Mouse (Mus musculus) layer of hippocampus, adult 9-11 months (tissue): ENCODE measurements at regions not wholly inside any gene's neighbourhood (a gene's known extent, or its start where the extent isn't known, plus 50 kb on each side); places are given as distances from the start of the nearest gene placed in this dataset.

Source experiments
- DNase-seq: peaks from one replicate; pipeline ENCODE4 v3.0.0; 2022

DNA sequence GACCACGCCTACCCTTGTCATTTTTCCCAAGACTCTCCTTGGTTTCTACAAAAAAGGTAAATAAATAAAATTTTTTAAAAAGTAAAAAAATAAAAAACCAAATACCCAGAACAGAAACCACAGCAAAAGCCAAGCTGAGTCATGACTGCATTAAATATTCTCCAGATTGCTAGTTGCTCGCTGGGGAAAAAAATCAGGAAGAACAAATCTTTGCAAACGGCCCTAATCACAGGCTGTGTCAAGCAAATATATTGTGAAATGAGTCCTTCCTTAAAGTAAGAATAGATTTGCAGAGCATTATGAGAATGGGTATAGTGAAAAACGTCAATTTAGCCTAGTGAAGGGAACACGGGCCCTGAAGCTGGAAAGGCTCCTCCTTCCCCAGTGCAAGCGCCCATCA, 86.6 kb upstream of the Pitrm1 start:
- peak; percentile 12 for DNase-seq

- DNase-seq: no peak
Measured at GRCm38 (mm10) chr13:6465911-6466419, 82.0 kb upstream of the Pitrm1 start.

DNA sequence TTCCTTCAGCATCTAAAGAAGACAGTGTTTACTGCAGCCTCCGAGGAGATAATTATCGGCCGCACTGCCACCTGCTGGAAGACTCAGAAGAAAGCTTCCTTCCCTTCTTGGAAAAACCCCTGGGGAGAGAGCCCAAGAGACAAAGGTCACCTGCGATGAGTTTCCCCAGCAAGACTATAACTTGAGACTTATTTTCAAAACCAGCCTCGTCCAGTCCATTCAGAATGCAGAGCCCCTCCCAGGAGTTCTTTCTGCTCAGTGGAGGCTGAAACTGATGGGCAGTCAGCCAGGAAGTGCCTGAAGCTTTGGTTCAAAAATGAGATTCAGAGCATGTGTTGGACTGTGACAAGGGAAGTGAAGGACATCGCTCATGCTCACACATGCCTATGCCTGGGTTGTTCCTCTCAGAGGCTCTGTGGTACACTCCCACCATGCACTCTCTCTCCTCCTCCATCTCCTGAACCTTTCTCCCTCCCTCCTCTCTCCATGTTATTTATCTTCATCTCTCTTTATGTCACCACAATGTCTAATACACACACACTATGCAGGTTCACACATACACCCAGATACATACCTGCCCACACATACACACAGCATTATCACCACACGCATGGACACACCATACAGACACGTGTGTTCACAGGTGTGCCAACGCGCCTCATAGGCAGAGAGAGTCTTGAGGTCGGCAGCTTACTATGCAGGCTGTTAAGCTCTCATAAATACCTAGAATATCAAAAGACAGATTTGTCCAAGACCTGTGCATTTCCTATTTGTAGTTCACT, 78.3 kb upstream of the Pitrm1 start:
- DNase-seq: peak; percentile 29

DNA sequence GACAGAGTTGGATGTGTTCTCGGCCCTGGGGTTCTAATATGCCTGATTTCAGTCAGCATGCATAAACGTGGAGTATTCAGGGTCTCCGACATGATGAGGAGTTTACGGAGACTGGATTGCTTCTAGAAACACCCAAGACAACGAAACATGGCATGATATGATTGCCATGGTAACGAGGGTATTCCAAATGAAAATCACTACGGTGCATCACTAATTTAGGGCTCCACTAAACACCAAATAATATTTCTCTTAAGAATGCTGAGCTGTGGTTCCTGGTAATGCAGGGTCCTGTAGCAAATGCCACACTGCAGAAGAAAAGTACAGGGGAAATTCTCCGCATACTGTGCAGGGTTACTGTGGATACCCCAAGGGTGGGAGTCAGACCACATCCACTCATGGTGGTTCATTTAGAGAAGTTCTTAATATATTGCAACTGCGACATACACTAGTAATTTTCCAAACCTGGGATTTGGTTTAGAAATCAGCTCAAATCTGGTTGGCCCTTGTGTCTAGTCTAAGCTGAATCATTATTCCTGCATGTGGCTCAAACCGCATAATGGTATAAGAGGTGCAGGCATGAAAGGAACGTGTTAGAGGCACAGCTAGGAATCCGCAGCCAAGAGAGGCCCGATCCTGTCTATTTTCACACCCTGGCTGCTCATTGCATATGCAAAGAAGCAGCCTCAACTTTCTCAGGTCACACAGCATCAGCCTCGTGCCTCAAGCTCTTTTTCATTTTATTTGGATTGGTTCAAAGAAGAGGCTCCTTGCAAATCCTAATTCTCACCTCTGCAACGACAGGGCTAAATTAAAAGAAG, 77.5 kb upstream of the Pitrm1 start:
- DNase-seq: no peak

DNA sequence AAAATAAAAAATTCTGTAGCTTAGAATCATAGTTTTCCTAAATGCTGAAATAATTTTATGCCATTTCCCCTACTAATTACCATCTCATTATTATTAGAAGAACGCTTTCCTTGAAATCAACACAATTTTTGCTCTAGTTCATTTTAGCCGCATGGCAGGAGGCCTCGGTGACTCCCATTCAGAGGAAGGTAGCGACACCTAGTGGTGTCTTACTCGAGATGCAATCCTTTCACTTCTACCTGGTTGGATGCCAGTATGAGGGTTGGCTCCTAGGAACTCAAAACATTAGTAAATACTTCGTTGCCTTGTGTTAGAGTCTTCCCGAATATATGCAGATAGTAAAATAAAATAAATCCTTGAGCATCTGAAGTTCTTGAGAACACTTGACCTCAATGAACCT, 76.3 kb upstream of the Pitrm1 start:
- peak; percentile 69 for DNase-seq

- no peak for DNase-seq
Measured at GRCm38 (mm10) chr13:6473401-6474190, 74.4 kb upstream of the Pitrm1 start.

- no peak for DNase-seq
Measured at GRCm38 (mm10) chr13:6479667-6480066, 68.3 kb upstream of the Pitrm1 start.

- no peak for DNase-seq
Measured at GRCm38 (mm10) chr13:6484418-6484817, 63.5 kb upstream of the Pitrm1 start.

DNA sequence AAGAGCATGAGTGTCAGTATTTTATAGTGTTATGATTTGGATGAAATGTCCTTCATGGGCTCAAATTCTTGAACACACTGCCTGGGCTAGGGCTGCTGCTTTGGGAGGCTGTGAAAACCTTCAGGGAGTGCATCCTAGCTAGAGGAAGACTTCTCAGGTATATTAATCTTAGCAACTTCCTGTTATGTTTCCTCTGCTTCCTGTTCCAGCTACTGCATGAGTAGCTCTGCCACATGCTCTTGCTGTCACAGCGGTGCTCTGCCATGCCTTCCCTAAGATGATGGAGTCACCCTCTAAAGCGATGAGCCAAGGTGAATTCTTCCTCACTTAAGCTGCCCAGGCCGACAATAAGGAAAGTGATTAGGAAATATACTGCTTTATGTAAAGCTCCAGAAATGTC, 60.1 kb upstream of the Pitrm1 start:
- DNase-seq: no peak

DNA sequence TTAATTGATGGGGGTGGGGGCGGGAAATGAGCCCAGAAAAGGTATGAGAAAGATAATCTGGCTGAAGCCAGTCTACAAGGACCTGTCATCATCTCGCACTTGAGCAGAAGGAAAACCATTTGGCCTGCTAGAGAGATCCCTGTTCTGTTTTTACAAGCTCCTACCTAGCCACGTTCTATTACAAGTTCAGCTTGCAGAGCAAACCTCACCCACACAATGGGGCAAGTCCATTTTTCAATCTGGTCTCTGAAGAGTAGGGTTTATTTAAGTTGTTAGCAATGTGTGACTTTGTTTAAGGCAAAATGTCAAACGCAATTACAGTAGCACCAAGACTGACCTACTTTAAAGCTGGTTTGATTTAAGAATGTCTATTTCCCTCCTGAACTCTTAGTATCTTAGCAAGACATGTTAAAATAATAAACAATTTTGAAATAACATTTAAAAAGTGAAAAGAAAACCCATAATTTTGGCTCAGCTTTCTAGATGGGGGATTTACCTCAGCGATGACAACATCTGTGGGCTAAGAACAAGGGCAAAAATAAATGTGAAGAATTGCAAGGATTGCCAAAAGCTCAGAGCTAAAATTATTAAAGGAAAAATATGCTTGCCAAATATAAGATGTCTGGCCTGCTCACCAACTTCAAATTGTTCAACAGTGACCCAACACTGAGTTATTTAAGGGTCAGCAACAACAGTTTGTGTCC, 54.9 kb upstream of the Pitrm1 start:
- no peak for DNase-seq
